Mouse (Mus musculus) gastrocnemius, adult 18-20 months (tissue): ENCODE results near the gene Cdk2ap2. TPM values are rescaled to one million over a fixed set of nuclear protein-coding genes. Genes with fewer than 3 reads are reported as not detected.
"Not testable (repeated sequence)": the region's sequence is repeated elsewhere in the genome, so short reads cannot be mapped to it uniquely, and the experiment has no call there.

Source experiments
- DNase-seq: peaks from one replicate; pipeline ENCODE4 v3.0.0; 2021; ENCODE audit warnings: low spot score
- total RNA-seq, 2 experiments: library from RNA; stranded (reverse); gene quantifications; 2 replicates each; pipeline ENCODE4 v1.2.3; 2021

Cdk2ap2 gene
- total RNA-seq, 2 experiments from 2014 or later: 18.7 to 19.9 TPM

- no peak for DNase-seq
These were observed 30.7 kb upstream of the Cdk2ap2 start for GRCm38 (mm10) chr19:4066280-4066679.

- DNase-seq: no peak
These were observed 30.1 kb upstream of the Cdk2ap2 start for GRCm38 (mm10) chr19:4066877-4067276.

DNA sequence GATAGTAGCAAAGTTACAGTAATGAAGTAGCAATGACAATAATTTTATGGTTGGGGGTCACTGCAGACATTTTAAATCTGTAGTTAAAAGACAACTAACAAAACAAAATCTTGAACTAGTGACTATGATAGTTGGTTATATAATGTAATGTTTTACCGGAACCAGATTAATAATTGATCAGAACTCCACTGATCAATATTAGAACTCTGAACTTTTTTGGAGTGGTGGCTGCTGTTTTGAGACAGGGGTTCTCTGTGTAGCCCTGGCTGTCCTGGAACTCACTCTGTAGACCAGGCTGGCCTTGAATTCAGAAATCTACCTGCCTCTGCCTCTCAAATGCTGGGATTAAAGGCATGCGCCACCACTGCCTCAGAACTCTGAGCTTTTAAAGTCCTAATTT, 28.7 kb upstream of the Cdk2ap2 start:
- not testable (repeated sequence) for DNase-seq

GRCm38 (mm10) chr19:4068717-4069410, 28.1 kb upstream of the Cdk2ap2 start:
- DNase-seq: no peak

GRCm38 (mm10) chr19:4070311-4070710, 26.7 kb upstream of the Cdk2ap2 start:
- DNase-seq: no peak

DNA sequence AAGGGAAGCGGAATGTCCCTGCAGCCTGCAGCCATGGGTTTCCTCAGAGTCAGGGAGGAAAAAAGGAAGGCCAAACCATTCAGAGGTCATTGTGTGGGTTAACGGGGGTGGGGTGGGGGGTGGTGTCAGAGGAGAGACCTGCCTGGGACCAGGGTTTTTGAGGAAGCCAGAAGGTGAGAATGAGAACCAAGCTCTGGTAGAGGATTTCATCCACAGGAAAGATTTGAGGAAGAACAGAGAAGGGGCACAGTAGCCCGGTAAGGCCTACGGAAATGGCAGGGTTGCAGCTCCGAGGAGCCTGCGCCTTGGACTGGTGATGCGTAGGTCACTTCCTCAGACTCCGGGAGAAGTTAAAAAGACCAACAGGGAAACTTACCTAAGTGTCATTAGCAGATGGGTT, 26.2 kb upstream of the Cdk2ap2 start:
- DNase-seq: no peak

DNA sequence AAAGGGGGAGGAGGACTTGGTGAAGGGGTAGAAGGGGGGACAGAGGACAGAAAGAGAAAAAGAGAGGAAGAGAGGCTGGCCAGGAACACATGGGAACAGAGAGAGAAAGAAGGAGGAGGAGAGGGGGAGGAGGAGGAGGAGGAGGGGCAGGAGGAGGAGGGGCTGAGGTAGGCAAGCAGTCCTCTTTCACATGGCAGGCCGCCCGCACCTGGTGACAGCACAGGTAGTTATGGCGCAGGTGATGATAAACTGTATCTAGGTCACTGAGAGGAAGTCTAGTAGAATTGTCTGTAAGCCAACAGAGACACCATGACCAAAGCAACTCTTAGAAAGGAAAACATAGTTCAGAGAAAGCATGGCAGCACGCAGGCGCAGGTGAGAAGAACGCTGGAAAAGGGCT, 25.6 kb upstream of the Cdk2ap2 start:
- DNase-seq: no peak

DNA sequence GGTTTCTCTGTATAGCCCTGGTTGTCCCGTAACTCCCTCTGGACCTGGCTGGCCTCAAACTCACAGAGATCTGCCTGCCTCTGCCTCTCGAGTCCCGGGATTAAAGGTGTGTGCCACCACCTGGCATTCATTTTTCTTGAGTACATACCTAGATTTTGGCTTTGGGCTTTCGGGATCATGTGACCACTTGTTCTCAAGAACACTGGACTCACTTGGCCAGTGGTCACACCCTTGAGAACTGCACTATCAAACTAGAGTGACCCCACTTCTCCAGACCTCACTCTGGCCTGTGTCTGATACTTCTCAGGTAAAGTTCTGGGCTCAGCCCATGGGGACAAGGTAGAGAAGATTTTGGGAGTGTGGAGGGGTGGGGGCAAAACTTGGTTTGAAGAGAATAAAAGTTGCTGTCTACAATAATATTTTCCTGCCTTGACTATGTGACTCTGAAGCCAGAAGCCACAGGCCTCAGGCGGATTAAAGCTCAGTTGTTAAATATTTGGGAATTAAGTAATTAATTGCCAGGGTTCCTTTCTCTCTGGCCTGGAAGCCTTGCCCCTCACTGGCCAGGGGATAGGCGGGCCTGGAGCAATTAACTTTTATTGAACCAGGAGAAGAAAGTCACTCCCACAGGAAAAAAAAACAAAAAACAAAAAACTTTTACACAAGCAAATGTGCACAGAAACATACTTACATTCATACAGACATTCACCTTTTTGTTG, 24.1 kb upstream of the Cdk2ap2 start:
- no peak for DNase-seq

- no peak for DNase-seq
These were observed 21.5 kb upstream of the Cdk2ap2 start for GRCm38 (mm10) chr19:4075531-4075930.

- DNase-seq: no peak
These were observed 17.4 kb upstream of the Cdk2ap2 start for GRCm38 (mm10) chr19:4079594-4079993.

GRCm38 (mm10) chr19:4080511-4081009, 16.4 kb upstream of the Cdk2ap2 start:
- DNase-seq: no peak

DNA sequence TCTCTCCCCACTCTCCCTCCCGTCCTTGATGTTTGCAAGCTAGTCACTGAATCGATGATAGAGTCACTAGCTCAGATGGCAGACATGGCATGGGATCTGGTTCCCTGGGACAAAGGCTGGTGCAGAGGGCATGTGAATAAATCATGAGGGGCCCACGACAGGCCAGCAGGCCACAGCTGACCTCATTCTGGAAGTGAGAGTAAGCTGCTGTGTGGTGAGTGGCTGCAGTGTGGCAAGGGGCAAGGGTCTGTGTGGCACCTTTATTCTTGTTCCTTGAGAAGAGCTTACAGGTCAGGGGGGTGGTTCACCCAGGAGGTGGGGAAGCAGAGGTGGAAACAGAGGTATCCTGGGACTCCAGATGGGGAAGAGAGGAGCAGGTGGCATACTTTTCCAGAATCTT, 15.6 kb upstream of the Cdk2ap2 start, which contains the start of gene Cabp2:
TSS of gene Cabp2 (plus strand) at position 185 of the 400 bp plus-strand sequence.
- no peak for DNase-seq

DNA sequence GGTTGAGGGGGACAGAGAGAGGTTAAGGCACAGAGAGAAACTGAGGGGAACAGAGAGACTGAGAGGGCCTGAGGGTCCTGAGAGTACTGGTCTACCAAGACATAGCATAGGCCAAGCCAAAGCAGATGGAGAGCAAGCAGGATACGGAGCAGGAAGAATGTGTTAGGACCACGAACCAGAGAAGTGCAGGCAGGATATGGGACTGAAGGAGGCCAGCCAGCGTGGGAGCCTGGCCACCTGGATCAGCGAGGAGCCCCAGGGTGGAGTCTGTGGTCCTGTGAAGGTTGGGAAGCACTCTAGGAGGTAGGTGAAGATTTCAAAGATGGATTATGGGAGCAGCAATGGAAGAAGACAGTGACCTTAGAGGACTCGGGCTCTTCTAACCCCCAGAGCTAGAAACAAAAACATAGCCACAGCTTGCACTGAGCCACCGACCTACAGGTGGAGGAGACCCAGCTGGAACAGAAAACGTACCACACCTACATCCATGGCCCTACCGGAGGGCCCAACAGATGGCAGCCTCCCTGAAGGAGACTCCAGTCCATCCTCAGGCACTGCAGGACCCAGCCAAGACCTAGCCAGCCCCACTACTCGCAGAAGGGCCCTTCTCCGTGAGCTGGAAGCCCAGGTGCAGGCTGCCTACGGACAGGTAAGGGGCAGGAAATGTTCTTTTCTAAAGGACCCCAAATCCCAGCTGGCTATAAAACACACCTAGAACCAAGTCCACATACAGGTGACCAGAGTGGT, 14.6 kb upstream of the Cdk2ap2 start:
- DNase-seq: no peak

GRCm38 (mm10) chr19:4083316-4083715, 13.7 kb upstream of the Cdk2ap2 start:
- no peak for DNase-seq

DNA sequence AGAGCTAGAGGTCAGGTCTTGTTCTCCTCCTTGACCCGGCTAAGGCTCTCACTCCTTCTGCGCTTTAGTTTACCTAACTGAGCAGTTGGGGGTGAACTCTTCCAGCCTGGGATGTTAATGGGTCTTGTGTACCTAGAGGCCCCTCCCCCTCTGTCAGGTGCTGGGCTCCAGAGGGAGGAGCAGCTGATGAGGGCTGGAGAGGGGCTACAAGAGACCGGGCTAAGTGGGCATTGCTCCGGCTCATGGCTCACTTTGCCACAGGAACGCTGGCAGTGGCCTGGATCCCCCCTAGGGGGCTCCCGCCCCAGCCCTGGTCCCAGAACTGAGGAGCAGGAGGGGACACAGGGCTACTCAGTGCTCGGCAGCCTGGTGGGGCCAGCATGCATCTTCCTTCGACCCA, 13.2 kb upstream of the Cdk2ap2 start:
- DNase-seq: no peak

GRCm38 (mm10) chr19:4084984-4085383, 12.0 kb upstream of the Cdk2ap2 start:
- DNase-seq: no peak

- no peak for DNase-seq
These were observed 10.8 kb upstream of the Cdk2ap2 start for GRCm38 (mm10) chr19:4086156-4086555.

GRCm38 (mm10) chr19:4087090-4087489, 9.9 kb upstream of the Cdk2ap2 start:
- DNase-seq: no peak

DNA sequence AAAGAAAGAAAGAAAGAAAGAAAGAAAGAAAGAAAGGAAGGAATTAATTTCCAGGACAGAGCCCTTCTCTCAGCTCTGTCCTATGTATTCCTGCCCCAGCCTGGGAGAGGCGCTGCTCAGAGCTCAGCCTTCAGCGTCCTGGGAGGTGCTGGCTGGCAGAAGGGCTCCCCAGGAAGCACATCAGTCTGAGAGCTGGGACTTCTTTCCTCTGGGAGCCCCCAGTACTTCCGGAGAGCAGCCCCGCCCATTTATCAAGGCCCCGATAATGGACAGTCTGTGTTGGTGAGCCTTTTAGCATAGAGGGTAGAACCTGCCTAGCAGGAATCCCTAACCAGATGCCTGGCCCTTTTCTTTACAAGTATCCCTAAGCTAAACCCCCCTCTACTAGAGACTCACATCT, 8.8 kb upstream of the Cdk2ap2 start:
- DNase-seq: no peak

GRCm38 (mm10) chr19:4089128-4089527, 7.9 kb upstream of the Cdk2ap2 start:
- DNase-seq: no peak

- no peak for DNase-seq
These were observed 6.5 kb upstream of the Cdk2ap2 start for GRCm38 (mm10) chr19:4090446-4090845.

DNA sequence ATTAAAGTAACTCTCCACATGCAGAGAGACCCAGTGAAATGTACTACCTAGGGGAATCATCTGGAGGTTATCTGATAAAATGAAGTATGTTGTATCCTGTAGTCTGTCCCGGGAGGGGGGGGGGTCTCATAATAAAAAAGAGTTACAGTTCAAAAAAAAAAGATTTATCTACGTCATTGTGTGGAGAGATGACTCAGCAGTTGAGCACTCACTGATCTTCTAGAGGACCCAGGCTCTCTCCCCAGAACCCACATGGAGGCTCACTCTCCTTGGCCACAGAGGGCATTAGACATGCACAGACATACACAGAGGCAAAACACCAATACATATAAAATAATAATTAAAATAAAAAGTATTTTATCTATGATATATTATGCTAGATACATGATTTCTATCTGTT, 5.6 kb upstream of the Cdk2ap2 start:
- no peak for DNase-seq
